Mouse (Mus musculus): ENCODE data around the gene Cyb5d1. TPM values are rescaled to one million over a fixed set of nuclear protein-coding genes. Genes with fewer than 3 reads are reported as not detected.

The Cyb5d1 gene
- polyA plus RNA-seq, 1 experiment from 2014 or later: 27.1 TPM

DNA sequence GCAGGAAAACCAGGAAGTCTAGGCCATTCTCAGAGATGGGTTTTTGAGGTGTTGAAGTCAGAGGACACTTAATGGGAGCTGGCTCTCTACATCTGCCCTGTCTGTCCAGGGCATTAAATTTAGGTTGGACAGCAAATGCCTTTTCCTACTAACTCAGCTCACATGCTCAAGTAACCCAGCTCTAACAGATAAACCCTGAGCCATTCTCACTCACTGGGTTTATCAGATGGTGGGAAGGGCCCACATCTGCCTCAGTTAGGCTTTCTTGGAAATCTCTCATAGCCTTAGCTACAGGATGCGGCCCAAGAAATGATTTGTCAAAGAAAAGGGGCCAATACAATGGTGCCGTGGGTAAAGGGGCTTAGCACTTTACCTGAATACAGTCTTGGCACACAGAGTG lies 30.8 kb upstream of the Cyb5d1 start:
- no peak overlapping the region for H3K27ac ChIP-seq (ENCODE audit: low read length)
- no peaks in the 10 kb centered on the region for H3K9me3 ChIP-seq (replicated peaks; ENCODE audit: control insufficient read depth, low read length, poor library complexity, severe bottlenecking)
- H3K4me3 ChIP-seq (ENCODE audit: low read depth, low read length): no peak overlapping the region
- 67% methylated on average over 2 of the region's 2 CpGs for WGBS
- H3K4me1 ChIP-seq (ENCODE audit: control insufficient read depth, insufficient read depth, low read length): no peaks in the 10 kb centered on the region
- 0 out of 2 replicates have a peak overlapping the region, but pooled peaks have one; percentile 11 for H3K9ac ChIP-seq (ENCODE audit: low read depth, low read length)
- no peak overlapping the region for H3K4me2 ChIP-seq (ENCODE audit: low read length)
- ATAC-seq: no peak
- H3K27me3 ChIP-seq (ENCODE audit: control insufficient read depth, insufficient read depth, low read depth, low read length): peaks cover 16% of the 10 kb centered on the region
- no peaks in the 10 kb centered on the region for H3K36me3 ChIP-seq (ENCODE audit: control insufficient read depth, insufficient read depth, low read length)

DNA sequence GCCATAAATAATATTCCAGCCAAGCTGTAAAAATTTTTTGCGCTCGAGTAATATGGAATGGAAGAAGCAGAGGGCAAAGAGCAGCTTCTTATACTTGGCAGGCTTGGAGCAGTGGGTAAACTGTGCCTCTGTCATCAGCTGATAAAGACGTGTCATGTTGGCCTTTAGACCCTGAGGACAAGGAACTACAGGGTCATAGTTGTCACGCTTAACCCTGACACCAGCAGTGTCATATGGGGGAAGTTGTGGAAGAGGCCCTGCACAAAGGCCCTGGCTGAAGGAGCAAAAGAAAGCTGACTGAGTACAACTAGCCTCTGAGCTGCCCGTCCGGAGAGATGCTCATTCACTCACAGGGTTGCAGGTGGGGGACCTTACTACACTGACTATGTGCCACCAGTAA lies 28.5 kb upstream of the Cyb5d1 start:
- Histone ChIP-seq H3K4me3 (ENCODE audit: low read depth, low read length) (no peak overlapping the region), H3K36me3 (ENCODE audit: control insufficient read depth, insufficient read depth, low read length) (no peaks in the 10 kb centered on the region), H3K4me2 (ENCODE audit: low read length) (no peak overlapping the region), H3K9ac (ENCODE audit: low read depth, low read length) (no peak overlapping the region), H3K9me3 (replicated peaks; ENCODE audit: control insufficient read depth, low read length, poor library complexity, severe bottlenecking) (no peaks in the 10 kb centered on the region), H3K4me1 (ENCODE audit: control insufficient read depth, insufficient read depth, low read length) (peaks cover 20% of the 10 kb centered on the region), H3K27me3 (ENCODE audit: control insufficient read depth, insufficient read depth, low read depth, low read length) (peaks cover 20% of the 10 kb centered on the region), H3K27ac (ENCODE audit: low read length) (no peak overlapping the region)
- 85% methylated on average over 6 of the region's 6 CpGs for WGBS
- no peak for ATAC-seq

DNA sequence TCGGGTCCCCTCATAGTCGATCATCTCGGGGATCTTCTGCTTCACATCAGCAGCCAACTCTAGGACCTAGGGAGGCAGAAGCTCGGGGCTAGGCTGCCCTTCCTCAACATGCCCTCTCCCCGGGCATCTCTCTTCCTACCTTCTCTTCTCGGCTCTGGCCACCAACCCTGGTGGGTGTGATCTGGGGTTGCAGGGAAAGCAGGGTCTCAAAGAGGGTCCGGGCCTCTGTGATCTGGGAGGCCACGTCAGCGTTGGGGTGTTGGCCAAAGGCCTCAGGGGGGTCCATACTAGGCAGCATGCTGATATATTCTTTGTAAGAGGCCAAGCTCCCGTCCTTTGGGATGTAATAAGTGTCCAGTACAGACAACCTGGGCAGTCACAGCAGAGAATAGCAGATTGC lies 27.4 kb upstream of the Cyb5d1 start:
- H3K4me3 ChIP-seq (ENCODE audit: low read depth, low read length): no peak overlapping the region
- H3K9me3 ChIP-seq (replicated peaks; ENCODE audit: control insufficient read depth, low read length, poor library complexity, severe bottlenecking): no peaks in the 10 kb centered on the region
- peaks cover 20% of the 10 kb centered on the region for H3K4me1 ChIP-seq (ENCODE audit: control insufficient read depth, insufficient read depth, low read length)
- H3K36me3 ChIP-seq (ENCODE audit: control insufficient read depth, insufficient read depth, low read length): no peaks in the 10 kb centered on the region
- ATAC-seq: no peak
- no peak overlapping the region for H3K4me2 ChIP-seq (ENCODE audit: low read length)
- H3K27me3 ChIP-seq (ENCODE audit: control insufficient read depth, insufficient read depth, low read depth, low read length): peaks cover 20% of the 10 kb centered on the region
- 91% methylated on average over 10 of the region's 10 CpGs for WGBS
- no peak overlapping the region for H3K9ac ChIP-seq (ENCODE audit: low read depth, low read length)
- no peak overlapping the region for H3K27ac ChIP-seq (ENCODE audit: low read length)

DNA sequence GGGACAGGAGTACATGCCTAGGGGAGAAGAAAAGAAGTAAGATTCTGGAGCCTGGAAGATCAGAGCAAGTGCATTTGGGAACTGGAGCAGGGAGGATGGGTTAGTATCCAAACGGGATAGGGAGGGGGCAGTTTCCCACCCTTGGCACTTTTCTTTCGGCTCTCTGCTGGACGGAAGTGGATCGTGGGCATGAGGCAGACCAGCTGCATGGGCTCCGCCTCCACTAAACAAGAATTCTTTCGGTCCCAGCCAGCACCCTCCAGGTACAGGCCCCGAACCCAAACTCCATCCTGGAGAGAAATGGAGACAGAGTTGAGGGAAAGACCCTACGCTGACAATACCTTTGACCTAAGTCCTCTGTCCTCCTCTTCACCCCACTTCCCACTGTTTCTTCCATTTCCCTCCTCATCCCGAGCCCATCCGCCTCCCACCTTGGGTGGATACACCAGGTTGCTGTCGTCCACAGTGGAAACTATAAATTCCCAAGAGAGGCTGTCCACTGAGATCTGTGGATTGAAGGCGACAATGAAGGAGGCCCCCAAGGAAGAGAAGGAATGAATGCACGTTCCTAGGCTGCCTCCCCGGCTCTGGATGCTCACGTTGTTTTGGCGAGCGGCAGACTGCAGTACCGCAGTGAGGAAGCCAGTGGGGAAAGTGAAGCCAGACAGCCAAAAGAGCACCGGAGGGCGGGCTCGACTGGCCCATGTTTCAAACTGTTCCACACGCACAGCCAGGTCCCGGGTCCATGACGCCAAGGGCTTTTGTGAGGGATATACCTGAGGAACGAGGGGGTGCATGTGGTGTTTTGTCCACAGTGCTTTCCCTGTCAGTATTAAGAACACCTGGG lies 25.9 kb upstream of the Cyb5d1 start:
- no peaks in the 10 kb centered on the region for H3K36me3 ChIP-seq (ENCODE audit: control insufficient read depth, insufficient read depth, low read length)
- H3K27ac ChIP-seq (ENCODE audit: low read length): no peak overlapping the region
- H3K4me2 ChIP-seq (ENCODE audit: low read length): peak overlapping the region; percentile 65
- peaks cover 26% of the 10 kb centered on the region for H3K4me1 ChIP-seq (ENCODE audit: control insufficient read depth, insufficient read depth, low read length)
- no peak for ATAC-seq
- 12% methylated on average over 25 of the region's 25 CpGs for WGBS
- H3K27me3 ChIP-seq (ENCODE audit: control insufficient read depth, insufficient read depth, low read depth, low read length): peaks cover 20% of the 10 kb centered on the region
- no peak overlapping the region for H3K4me3 ChIP-seq (ENCODE audit: low read depth, low read length)
- H3K9ac ChIP-seq (ENCODE audit: low read depth, low read length): 0 out of 2 replicates have a peak overlapping the region, but pooled peaks have one; percentile 23
- no peaks in the 10 kb centered on the region for H3K9me3 ChIP-seq (replicated peaks; ENCODE audit: control insufficient read depth, low read length, poor library complexity, severe bottlenecking)

DNA sequence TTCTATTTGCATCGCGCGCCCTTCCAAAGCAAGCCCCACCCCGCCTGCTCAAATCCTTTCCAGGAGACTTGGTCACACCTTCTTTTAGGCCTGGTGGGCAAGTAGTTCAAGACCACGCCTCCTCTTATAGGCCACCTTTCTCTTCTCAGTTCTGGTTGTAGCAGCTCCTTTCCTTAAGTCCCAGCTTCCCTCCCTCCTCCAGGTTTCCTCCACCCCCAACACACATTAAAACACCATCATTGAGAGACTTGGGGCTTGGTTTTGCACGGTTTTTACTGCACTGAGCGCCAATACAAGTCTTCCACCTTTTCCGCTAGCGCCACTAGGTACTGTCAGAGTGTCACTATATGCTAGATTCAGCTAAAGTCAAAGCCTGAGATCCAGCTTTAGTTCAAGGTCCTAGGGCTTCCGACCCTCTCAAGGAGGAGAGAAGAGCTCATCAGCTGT lies 25.1 kb upstream of the Cyb5d1 start:
- Histone ChIP-seq H3K4me1 (ENCODE audit: control insufficient read depth, insufficient read depth, low read length) (peaks cover 26% of the 10 kb centered on the region), H3K27ac (ENCODE audit: low read length) (no peak overlapping the region), H3K4me2 (ENCODE audit: low read length) (peak overlapping the region; percentile 65), H3K9ac (ENCODE audit: low read depth, low read length) (peak overlapping the region; percentile 50), H3K4me3 (ENCODE audit: low read depth, low read length) (peak overlapping the region; percentile 67), H3K36me3 (ENCODE audit: control insufficient read depth, insufficient read depth, low read length) (no peaks in the 10 kb centered on the region), H3K27me3 (ENCODE audit: control insufficient read depth, insufficient read depth, low read depth, low read length) (peaks cover 20% of the 10 kb centered on the region), H3K9me3 (replicated peaks; ENCODE audit: control insufficient read depth, low read length, poor library complexity, severe bottlenecking) (no peaks in the 10 kb centered on the region)
- ATAC-seq: no peak
- 8% methylated on average over 10 of the region's 10 CpGs for WGBS

DNA sequence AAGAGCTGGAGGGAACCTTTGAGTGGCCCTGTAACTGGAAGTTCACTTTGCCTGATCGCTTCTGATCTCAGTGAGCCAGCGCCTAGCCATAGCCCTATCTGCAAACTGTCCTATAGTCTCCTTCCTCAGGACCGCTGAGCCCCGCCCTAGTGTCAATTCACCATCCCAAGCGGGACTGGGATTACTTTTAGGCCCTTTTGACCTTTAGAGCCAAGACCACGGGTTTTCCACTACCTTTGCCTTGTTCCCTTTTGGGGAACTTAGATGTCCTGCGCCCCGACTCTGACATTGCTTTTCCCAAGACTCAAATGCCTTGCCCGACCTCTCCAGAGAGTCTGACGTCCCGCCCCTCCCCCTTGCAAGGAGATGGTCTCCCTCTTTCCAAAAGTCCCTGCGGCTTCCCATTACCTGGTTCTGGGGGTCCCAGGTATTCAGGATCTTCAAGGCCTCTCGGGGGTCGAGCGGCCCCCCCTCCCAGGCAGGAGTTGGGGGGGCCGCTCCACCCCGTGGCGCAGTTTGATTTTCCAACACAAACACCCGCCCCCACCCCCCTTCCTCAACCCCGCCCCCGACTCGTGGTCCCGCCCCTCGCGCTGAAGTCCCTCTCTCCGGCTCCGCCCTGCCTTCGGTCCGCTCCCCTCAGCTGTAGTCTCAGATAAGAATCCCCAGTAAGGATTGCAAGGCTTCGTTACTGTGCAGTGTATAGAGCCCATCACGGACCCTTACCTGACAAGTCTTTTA lies 24.6 kb upstream of the Cyb5d1 start:
- H3K9ac ChIP-seq (ENCODE audit: low read depth, low read length): peak overlapping the region; percentile 50

DNA sequence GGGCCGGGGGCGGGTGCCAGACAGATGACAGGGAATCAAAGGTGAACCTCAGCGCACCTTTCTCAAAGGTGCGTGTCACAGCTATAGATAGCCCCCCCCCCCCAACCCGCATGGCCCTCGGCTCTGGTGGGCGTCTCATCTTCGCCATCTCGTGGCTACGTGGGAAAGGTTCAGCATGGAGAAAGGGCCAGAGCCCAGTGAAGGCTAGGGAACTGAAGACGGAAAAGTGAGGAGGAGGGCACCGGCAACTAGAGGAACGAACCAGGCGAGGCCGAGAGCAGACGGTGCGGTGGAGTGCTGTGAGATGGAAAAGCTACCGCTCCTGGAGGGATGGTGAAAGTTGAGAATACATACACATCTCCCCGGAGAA lies 24.0 kb upstream of the Cyb5d1 start:
- WGBS: 0% methylated on average over 19 of the region's 19 CpGs
- peak overlapping the region; percentile 67 for H3K4me3 ChIP-seq (ENCODE audit: low read depth, low read length)
- peak overlapping the region; percentile 50; the same call in 1 of the 2 replicates for H3K9ac ChIP-seq (ENCODE audit: low read depth, low read length)
- peaks cover 32% of the 10 kb centered on the region for H3K4me1 ChIP-seq (ENCODE audit: control insufficient read depth, insufficient read depth, low read length)
- H3K27ac ChIP-seq (ENCODE audit: low read length): peak overlapping the region; percentile 78
- no peaks in the 10 kb centered on the region for H3K9me3 ChIP-seq (replicated peaks; ENCODE audit: control insufficient read depth, low read length, poor library complexity, severe bottlenecking)
- no peaks in the 10 kb centered on the region for H3K36me3 ChIP-seq (ENCODE audit: control insufficient read depth, insufficient read depth, low read length)
- peaks cover 20% of the 10 kb centered on the region for H3K27me3 ChIP-seq (ENCODE audit: control insufficient read depth, insufficient read depth, low read depth, low read length)
- peak; percentile 16; the same call in 1 of the 2 replicates for ATAC-seq
- peak overlapping the region; percentile 65 for H3K4me2 ChIP-seq (ENCODE audit: low read length)

More for the DNA sequence above, 24.6 kb upstream of the Cyb5d1 start:
- ATAC-seq: no peak
- WGBS: under 1% methylated on average over 28 of the region's 31 CpGs
- H3K27me3 ChIP-seq (ENCODE audit: control insufficient read depth, insufficient read depth, low read depth, low read length): peaks cover 20% of the 10 kb centered on the region
- peaks cover 26% of the 10 kb centered on the region for H3K4me1 ChIP-seq (ENCODE audit: control insufficient read depth, insufficient read depth, low read length)
- H3K4me2 ChIP-seq (ENCODE audit: low read length): peak overlapping the region; percentile 65
- H3K27ac ChIP-seq (ENCODE audit: low read length): no peak overlapping the region; the same call in 1 of the 2 replicates
- H3K9me3 ChIP-seq (replicated peaks; ENCODE audit: control insufficient read depth, low read length, poor library complexity, severe bottlenecking): no peaks in the 10 kb centered on the region
- H3K4me3 ChIP-seq (ENCODE audit: low read depth, low read length): peak overlapping the region; percentile 67
- H3K36me3 ChIP-seq (ENCODE audit: control insufficient read depth, insufficient read depth, low read length): no peaks in the 10 kb centered on the region

DNA sequence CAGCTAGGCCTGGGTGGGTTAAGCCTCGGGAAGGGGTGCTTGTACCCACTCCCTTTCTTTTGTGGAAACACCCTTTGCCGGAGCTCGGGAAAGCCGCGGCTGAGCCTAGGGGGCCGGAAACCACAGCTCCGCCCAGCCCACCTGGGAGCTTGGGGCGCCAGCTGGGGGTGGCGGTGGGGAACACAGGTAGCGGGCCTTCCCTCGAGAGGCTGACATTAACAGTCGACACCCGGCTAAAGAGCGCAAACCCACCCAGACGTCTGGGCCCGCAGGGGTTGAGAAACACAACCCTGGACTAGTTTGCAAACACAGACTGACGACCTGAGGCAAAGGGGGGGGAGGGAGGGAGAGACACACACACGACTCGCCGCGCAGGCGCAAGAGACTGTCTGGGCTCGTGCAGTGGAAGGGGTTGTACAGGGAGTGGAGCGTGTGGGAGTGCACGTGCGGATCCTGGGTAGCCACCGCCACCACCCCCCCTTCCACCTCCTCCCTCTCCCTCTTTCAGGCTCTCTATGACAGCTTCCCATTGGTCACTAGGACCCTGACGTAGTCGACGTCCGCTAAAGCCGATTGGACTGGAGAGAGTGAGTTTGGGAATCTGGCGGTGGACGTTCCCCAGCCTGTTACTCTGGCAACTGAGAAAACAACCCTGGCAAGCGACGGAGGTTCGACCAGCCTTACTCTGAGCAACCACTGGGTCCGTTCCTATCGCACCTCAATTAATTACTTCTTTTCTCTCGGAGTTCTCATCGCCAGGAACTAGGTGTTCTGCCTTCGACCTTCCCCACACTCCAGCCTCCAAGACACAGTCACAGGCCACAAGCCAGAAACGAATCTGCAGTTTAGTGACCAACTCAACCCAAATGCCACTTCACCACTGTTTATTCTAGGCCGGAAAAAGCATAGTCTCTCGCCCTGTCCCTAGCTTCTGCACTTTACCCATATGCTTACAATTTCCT lies 23.3 kb upstream of the Cyb5d1 start:
- peak overlapping the region; percentile 99 for H3K27ac ChIP-seq (ENCODE audit: low read length)
- peaks cover 20% of the 10 kb centered on the region for H3K27me3 ChIP-seq (ENCODE audit: control insufficient read depth, insufficient read depth, low read depth, low read length)
- H3K4me2 ChIP-seq (ENCODE audit: low read length): peak overlapping the region; percentile 65
- H3K4me1 ChIP-seq (ENCODE audit: control insufficient read depth, insufficient read depth, low read length): peaks cover 39% of the 10 kb centered on the region
- peak overlapping the region; percentile 67 for H3K4me3 ChIP-seq (ENCODE audit: low read depth, low read length)
- peak overlapping the region; percentile 57 for H3K9ac ChIP-seq (ENCODE audit: low read depth, low read length)
- H3K36me3 ChIP-seq (ENCODE audit: control insufficient read depth, insufficient read depth, low read length): no peaks in the 10 kb centered on the region
- ATAC-seq: peak; percentile 92
- H3K9me3 ChIP-seq (replicated peaks; ENCODE audit: control insufficient read depth, low read length, poor library complexity, severe bottlenecking): no peaks in the 10 kb centered on the region
- WGBS: under 1% methylated on average over 35 of the region's 45 CpGs

Measured in midbrain, embryonic 16.5 days (tissue).